Mouse (Mus musculus) small intestine, adult 2 months (tissue): ENCODE measurements around the gene Zmynd8.

ENCODE experiments used
- CTCF ChIP-seq: fragments of 200-500 bp; IDR thresholded peaks from 2 replicates; pipeline ENCODE4 v1.5.1; 2012; ENCODE audit warnings: low read depth, mild to moderate bottlenecking, control low read depth, inconsistent platforms, low read length, moderate library complexity, mixed read lengths; ENCODE audit not compliant: insufficient replicate concordance, insufficient read length; ENCODE audit errors: extremely low read depth
- POLR2A ChIP-seq: fragments of 200-500 bp; IDR thresholded peaks from 2 replicates; pipeline ENCODE4 v1.6.1; 2012; ENCODE audit warnings: low read depth, mild to moderate bottlenecking, control low read depth, inconsistent platforms, low read length, moderate library complexity

DNA sequence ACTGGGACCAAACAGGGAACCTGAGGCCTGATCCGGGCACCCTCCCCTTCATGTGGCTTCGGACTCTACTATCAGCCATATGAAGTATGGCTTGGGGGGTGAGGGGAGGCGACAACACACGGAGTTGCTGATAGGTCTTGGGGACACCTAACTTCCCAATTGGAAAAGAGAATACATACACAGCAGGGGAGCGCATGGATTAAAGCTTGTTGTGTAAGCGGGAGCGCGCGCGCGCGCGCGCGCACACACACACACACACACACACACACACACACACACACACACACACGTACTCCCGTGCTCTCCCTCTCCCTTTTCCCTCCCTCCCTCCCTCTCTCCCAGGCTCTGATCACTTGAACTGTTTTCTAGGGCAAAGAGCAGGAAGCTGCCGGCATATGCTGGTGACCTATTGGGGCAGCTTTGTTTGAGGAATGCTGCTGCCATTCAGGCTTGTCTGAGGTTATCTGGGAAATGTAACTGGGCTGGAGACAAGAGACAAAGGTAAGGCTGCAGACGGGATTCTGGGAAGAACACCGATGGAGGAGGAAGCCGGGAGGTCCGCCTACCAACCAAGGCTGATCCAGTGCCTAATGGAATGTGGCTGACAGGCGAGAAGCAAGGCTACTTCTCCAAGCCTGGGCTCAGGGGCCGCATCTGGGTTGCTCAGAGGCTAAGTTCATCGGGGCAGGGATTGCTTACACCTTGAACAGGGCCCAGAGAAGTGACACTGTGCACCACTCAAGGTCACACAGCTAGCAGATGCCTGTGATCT, 11.8 kb downstream of the Zmynd8 start:
- TF ChIP-seq POLR2A (no peak), CTCF (no peak)
